Mouse (Mus musculus) forebrain, embryonic 12.5 days (tissue): ENCODE measurements around the gene Map3k11. TPM values are rescaled to one million over a fixed set of nuclear protein-coding genes. Genes with fewer than 3 reads are reported as not detected.

ENCODE experiments used
- ATAC-seq: fragments of 200-750 bp; cut with Nextera tagmentation; 2 replicates; pipeline ENCODE4 v1.8.0; 2017; ENCODE audit warnings: moderate TSS enrichment; ENCODE audit not compliant: low FRiP score
- H3K27ac ChIP-seq: fragments of 300-500 bp; sonication (generic); 2 replicates; pipeline ENCODE4 v1.5.1; 2016; ENCODE audit warnings: mild to moderate bottlenecking
- H3K27me3 ChIP-seq: fragments of 300-500 bp; sonication (generic); 2 replicates; pipeline ENCODE4 v1.6.1; 2016; ENCODE audit warnings: mild to moderate bottlenecking
- H3K36me3 ChIP-seq: fragments of 300-500 bp; sonication (generic); replicated peaks from 2 replicates; pipeline ENCODE4 v1.6.1; 2016; ENCODE audit warnings: mild to moderate bottlenecking
- H3K4me1 ChIP-seq: fragments of 300-500 bp; sonication (generic); 2 replicates; pipeline ENCODE4 v1.6.1; 2016
- H3K4me2 ChIP-seq: fragments of 300-500 bp; sonication (generic); 2 replicates; pipeline ENCODE4 v1.6.1; 2016; ENCODE audit warnings: mild to moderate bottlenecking, moderate library complexity
- H3K4me3 ChIP-seq: fragments of 300-500 bp; sonication (generic); replicated peaks from 2 replicates; pipeline ENCODE4 v1.5.1; 2016; ENCODE audit warnings: mild to moderate bottlenecking
- H3K9ac ChIP-seq: fragments of 300-500 bp; sonication (generic); 2 replicates; pipeline ENCODE4 v1.6.1; 2016; ENCODE audit warnings: mild to moderate bottlenecking
- H3K9me3 ChIP-seq: fragments of 300-500 bp; sonication (generic); 2 replicates; pipeline ENCODE4 v1.6.1; 2016
- whole genome bisulfite sequencing: fragments of 180-500 bp; shearing (Covaris S2); methylation state at CpG from one replicate; pipeline ENCODE4 v1.1.7; 2016; 5-methylcytosine and 5-hydroxymethylcytosine counted together
- microRNA-seq: library from miRNA; unstranded; fragments of <30 nt; microRNA quantifications from one replicate; pipeline ENCODE4, GENCODE M21; 2017
- polyA plus RNA-seq: library from polyadenylated mRNA; unstranded; fragments of >200 nt; fragmentation: Nextera tagmentation; extraction: Ambion mirVana; gene quantifications from 2 replicates; pipeline ENCODE4 v1.2.1, GENCODE M21; 2016

Gene Map3k11
- polyA plus RNA-seq, 1 experiment from 2014 or later, result 19.2 TPM

DNA sequence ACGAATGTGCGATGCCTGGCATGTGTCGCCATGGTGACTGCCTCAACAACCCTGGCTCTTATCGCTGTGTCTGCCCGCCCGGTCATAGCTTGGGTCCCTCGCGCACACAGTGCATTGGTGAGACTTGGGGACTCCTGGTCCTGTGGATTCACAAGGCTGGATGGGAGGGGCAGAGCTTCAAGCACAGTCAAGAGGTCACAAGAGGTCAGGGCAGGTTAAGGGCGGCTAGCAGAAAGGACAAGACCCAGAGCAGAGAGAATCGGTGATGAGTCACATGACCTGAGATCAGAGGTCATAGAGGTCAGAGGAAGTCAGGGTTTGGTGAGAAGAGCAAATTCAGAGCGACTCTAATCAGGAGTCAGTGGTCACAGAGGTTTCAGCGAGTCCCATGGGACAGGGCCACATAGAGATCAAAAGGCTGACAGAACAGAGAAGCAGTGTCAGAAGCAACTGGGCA, 58.4 kb downstream of the Map3k11 start:
- 36% methylated on average over 12 of the region's 12 CpGs for WGBS
- Histone ChIP-seq H3K9me3 (no peaks in the 10 kb centered on the region), H3K4me1 (peaks cover 46% of the 10 kb centered on the region), H3K9ac (no peak overlapping the region), H3K4me3 (no peak overlapping the region), H3K27me3 (peaks cover 88% of the 10 kb centered on the region), H3K27ac (no peak overlapping the region), H3K36me3 (no peaks in the 10 kb centered on the region), H3K4me2 (no peak overlapping the region)
- ATAC-seq, result no peak

DNA sequence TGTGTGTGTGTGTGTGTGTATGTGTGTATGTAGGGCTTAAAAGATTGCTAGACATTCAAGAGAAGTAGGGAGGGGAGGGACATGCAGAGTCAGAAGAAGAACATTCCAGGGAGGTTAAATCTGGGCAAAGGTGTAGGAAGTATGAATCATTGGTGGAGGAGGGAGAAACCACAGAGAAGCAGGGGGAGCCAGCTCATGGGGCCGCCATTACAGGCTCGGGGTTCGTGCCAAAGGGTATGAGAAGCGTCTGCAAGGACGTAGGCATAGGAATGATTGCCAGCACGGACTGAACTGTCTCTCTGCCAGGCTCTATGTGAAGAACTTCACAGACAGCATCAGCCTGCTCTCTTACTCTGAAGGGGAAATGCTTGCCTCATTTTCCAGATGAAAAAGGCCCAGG, 60.9 kb downstream of the Map3k11 start:
- Histone ChIP-seq H3K27ac (no peak overlapping the region), H3K9ac (no peak overlapping the region), H3K36me3 (no peaks in the 10 kb centered on the region), H3K4me3 (no peak overlapping the region), H3K4me2 (no peak overlapping the region), H3K4me1 (peaks cover 34% of the 10 kb centered on the region), H3K9me3 (no peaks in the 10 kb centered on the region), H3K27me3 (peaks cover 94% of the 10 kb centered on the region)
- WGBS, result 74% methylated on average over 6 of the region's 6 CpGs
- no peak for ATAC-seq

DNA sequence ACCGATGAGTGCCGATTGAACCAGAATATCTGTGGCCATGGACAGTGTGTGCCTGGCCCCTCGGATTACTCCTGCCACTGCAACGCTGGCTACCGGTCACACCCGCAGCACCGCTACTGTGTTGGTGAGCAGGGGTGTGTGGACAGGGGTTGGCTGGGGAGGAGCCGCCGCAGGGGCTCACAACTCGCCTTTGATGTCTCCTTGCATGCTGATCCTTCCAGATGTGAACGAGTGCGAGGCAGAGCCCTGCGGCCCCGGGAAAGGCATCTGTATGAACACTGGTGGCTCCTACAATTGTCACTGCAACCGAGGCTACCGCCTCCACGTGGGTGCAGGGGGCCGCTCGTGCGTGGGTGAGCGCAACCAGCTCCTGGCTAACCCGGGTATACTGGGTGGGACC, 62.4 kb downstream of the Map3k11 start:
- Histone ChIP-seq H3K4me2 (no peak overlapping the region), H3K9ac (no peak overlapping the region), H3K27me3 (peaks cover 94% of the 10 kb centered on the region), H3K4me1 (peaks cover 26% of the 10 kb centered on the region), H3K9me3 (no peaks in the 10 kb centered on the region), H3K27ac (no peak overlapping the region), H3K36me3 (no peaks in the 10 kb centered on the region), H3K4me3 (0 out of 2 replicates have a peak overlapping the region, but pooled peaks have one; percentile 2)
- ATAC-seq, result no peak
- 9% methylated on average over 22 of the region's 22 CpGs for WGBS

DNA sequence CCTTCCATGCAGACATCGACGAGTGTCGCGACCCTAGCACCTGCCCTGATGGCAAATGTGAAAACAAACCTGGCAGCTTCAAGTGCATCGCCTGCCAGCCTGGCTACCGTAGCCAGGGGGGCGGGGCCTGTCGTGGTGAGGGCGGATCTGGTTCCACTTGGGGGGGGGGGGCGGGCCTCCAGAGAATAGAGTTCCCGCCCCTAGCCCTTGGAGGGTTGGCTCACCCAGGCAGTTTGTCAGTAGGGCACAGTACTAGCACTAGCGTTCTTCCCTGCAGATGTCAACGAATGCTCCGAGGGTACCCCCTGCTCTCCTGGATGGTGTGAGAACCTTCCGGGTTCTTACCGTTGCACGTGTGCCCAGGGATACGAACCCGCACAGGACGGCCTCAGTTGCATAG, 63.2 kb downstream of the Map3k11 start:
- H3K4me3 ChIP-seq, result peak overlapping the region; percentile 2; the same call in 1 of the 2 replicates
- H3K27me3 ChIP-seq, result peaks cover 94% of the 10 kb centered on the region
- peaks cover 24% of the 10 kb centered on the region for H3K4me1 ChIP-seq
- H3K9me3 ChIP-seq, result no peaks in the 10 kb centered on the region
- peak overlapping the region; percentile 31; the same call in 1 of the 2 replicates for H3K4me2 ChIP-seq
- 0 out of 2 replicates have a peak, but pooled peaks have one; percentile 20 for ATAC-seq
- H3K9ac ChIP-seq, result 0 out of 2 replicates have a peak overlapping the region, but pooled peaks have one; percentile 25
- H3K27ac ChIP-seq, result no peak overlapping the region
- WGBS, result 6% methylated on average over 20 of the region's 20 CpGs
- H3K36me3 ChIP-seq, result no peaks in the 10 kb centered on the region

Small RNA genes within 50 kb of the gene (microRNA-seq; reads per million reads assigned to microRNA genes)
- gene Mir6987, result 0.97 reads per million

Other genes starting within 250 kb of the Map3k11 start
- not detected in 2 replicates for gene Fosl1, start 241.2 kb upstream of the Map3k11 start, polyA plus RNA-seq
- gene Ccdc85b, start 230.8 kb upstream of the Map3k11 start, polyA plus RNA-seq, result 8.0 and 9.0 TPM in 2 replicates
- 122 and 128 TPM in 2 replicates for gene Fibp, start 228.1 kb upstream of the Map3k11 start, polyA plus RNA-seq
- gene Ctsw, start 220.2 kb upstream of the Map3k11 start, polyA plus RNA-seq, result 3.1 and 3.7 TPM in 2 replicates
- 40.2 and 41.9 TPM in 2 replicates for gene Efemp2, start 214.8 kb upstream of the Map3k11 start, polyA plus RNA-seq
- 40.6 and 42.7 TPM in 2 replicates for gene Mus81, start 200.3 kb upstream of the Map3k11 start, polyA plus RNA-seq
- gene Cfl1, start 198.3 kb upstream of the Map3k11 start, polyA plus RNA-seq, result 3,168 and 3,195 TPM in 2 replicates
- 0.26 TPM in 1 of 2 replicates, not detected in the other for gene 1700020D05Rik, start 185.0 kb upstream of the Map3k11 start, polyA plus RNA-seq
- gene Snx32, start 178.2 kb upstream of the Map3k11 start, polyA plus RNA-seq, result 29.3 and 29.5 TPM in 2 replicates
- gene Ovol1, start 128.1 kb upstream of the Map3k11 start, polyA plus RNA-seq, result 0.22 and 0.27 TPM in 2 replicates
- gene Ap5b1, start 120.7 kb upstream of the Map3k11 start, polyA plus RNA-seq, result 1.6 TPM in 2 replicates
- gene Rnaseh2c, start 86.9 kb upstream of the Map3k11 start, polyA plus RNA-seq, result 162 and 191 TPM in 2 replicates
- gene Kat5, start 78.5 kb upstream of the Map3k11 start, polyA plus RNA-seq, result 65.7 and 77.2 TPM in 2 replicates
- gene Rela, start 51.3 kb upstream of the Map3k11 start, polyA plus RNA-seq, result 34.1 and 36.9 TPM in 2 replicates
- 16.3 and 16.8 TPM in 2 replicates for gene Sipa1, start 25.0 kb upstream of the Map3k11 start, polyA plus RNA-seq
- gene Pcnx3, start 166 bp downstream of the Map3k11 start, polyA plus RNA-seq, result 32.4 and 35.1 TPM in 2 replicates
- 0.29 TPM in 1 of 2 replicates, not detected in the other for gene Kcnk7, start 15.6 kb downstream of the Map3k11 start, polyA plus RNA-seq
- 6.1 and 6.7 TPM in 2 replicates for gene Ehbp1l1, start 37.6 kb downstream of the Map3k11 start, polyA plus RNA-seq
- gene Fam89b, start 40.9 kb downstream of the Map3k11 start, polyA plus RNA-seq, result 170 and 172 TPM in 2 replicates
- gene Ltbp3, start 52.2 kb downstream of the Map3k11 start, polyA plus RNA-seq, result 10.0 and 12.0 TPM in 2 replicates
- gene Scyl1, start 82.7 kb downstream of the Map3k11 start, polyA plus RNA-seq, result 63.4 and 65.3 TPM in 2 replicates
- gene Frmd8, start 186.5 kb downstream of the Map3k11 start, polyA plus RNA-seq, result 25.6 and 25.9 TPM in 2 replicates
- 1.3 and 1.8 TPM in 2 replicates for gene Slc25a45, start 189.1 kb downstream of the Map3k11 start, polyA plus RNA-seq
- 11.1 and 12.8 TPM in 2 replicates for gene Tigd3, start 205.4 kb downstream of the Map3k11 start, polyA plus RNA-seq
- 184 and 203 TPM in 2 replicates for gene Dpf2, start 224.3 kb downstream of the Map3k11 start, polyA plus RNA-seq
- gene Cdc42ep2, start 236.1 kb downstream of the Map3k11 start, polyA plus RNA-seq, result 2.2 TPM in 2 replicates